Mouse (Mus musculus): ENCODE results near the gene Pmpca.

DNA sequence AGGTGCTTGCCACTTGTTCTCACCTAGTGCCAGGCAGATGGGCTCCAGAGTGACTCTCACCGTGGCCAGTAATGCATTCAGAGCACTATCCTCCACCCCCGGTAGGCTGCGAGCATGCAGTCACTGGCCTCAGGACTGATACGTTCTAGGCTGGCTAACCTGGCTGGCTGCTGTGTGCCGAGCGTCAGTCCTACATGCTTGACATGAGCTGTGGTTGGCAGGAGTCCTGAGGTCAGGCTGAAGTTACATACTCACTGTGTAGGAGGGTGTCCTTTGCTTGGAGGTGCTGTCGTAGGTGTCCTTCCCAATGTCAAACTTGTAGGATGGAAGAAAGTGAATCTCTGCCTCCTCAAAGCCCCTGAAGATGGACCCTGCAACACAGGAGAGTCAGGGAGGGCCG is 9.8 kb downstream of the Pmpca start:
- TF ChIP-seq POLR2A (IDR thresholded peaks at IDR 0.05; ENCODE audit: control insufficient read depth, low read depth, low read length) (no peak), CTCF (IDR thresholded peaks at IDR 0.05; ENCODE audit: control insufficient read depth, insufficient read depth, insufficient replicate concordance, low read depth, low read length) (no peak)
